Mouse (Mus musculus) spleen, postnatal 0 days (tissue): ENCODE data around the gene Gars. TPM values are rescaled to one million over a fixed set of nuclear protein-coding genes. Genes with fewer than 3 reads are reported as not detected.

ENCODE experiments used
- polyA plus RNA-seq: library from polyadenylated mRNA; unstranded; fragments of >200 nt; fragmentation: Nextera tagmentation; extraction: Ambion mirVana; gene quantifications from 2 replicates; pipeline ENCODE4 v1.2.1, GENCODE M21; 2015

Gene Gars
- polyA plus RNA-seq, result 86.7 and 89.7 TPM in 2 replicates

GRCm38 (mm10) chr6:55037799-55038670 is at the start of gene Gars:
TSS of gene Gars (plus strand) at chr6:55038007.

GRCm38 (mm10) chr6:54992734-54993260 is 45.0 kb upstream of the Gars start, which contains the start of gene Ggct:
TSS of gene Ggct (minus strand) at chr6:54992950.

Other genes starting within 250 kb of the Gars start
- gene Znrf2, start 221.1 kb upstream of the Gars start, polyA plus RNA-seq, result 5.3 and 6.6 TPM in 2 replicates
- gene Nod1, start 65.4 kb upstream of the Gars start, polyA plus RNA-seq, result 4.4 and 6.6 TPM in 2 replicates
- 11.0 and 13.1 TPM in 2 replicates for gene Ggct, start 45.1 kb upstream of the Gars start, polyA plus RNA-seq
- not detected in 2 replicates for gene Crhr2, start 95.0 kb downstream of the Gars start, polyA plus RNA-seq
- gene Inmt, start 137.0 kb downstream of the Gars start, polyA plus RNA-seq, result 0.14 TPM in 1 of 2 replicates, not detected in the other
- 1.9 and 2.2 TPM in 2 replicates for gene Mindy4, start 165.4 kb downstream of the Gars start, polyA plus RNA-seq